Mouse (Mus musculus) kidney, postnatal 36 days (tissue): ENCODE measurements around the gene Sall1.
A peak's percentile ranks its signal among the peaks of the same experiment; 100 is the strongest.

ENCODE experiments used
- DNase-seq, 2 experiments: peaks; one replicate each; pipeline ENCODE4 v3.0.0; 2021 to 2022; ENCODE audit warnings: mixed read lengths in 2 of 2

Gene Sall1

GRCm38 (mm10) chr8:88991176-88991575, 52.8 kb downstream of the Sall1 start:
- peak; percentile 54 to 65 for DNase-seq

GRCm38 (mm10) chr8:88989002-88989401, 55.0 kb downstream of the Sall1 start:
- DNase-seq, result no peak

- DNase-seq, result no peak
Observed at GRCm38 (mm10) chr8:88983468-88983867, 60.5 kb downstream of the Sall1 start.
